Mouse (Mus musculus) erythroid progenitor cell, adult 5-6 weeks (primary cell): ENCODE measurements at regions not wholly inside any gene's neighbourhood (a gene's known extent, or its start where the extent isn't known, plus 50 kb on each side); places are given as distances from the start of the nearest gene placed in this dataset.

Experiments used
- ATAC-seq: replicated peaks from 2 replicates; pipeline ENCODE4 v1.8.0; 2016; ENCODE audit warnings: moderate number of reproducible peaks, mild to moderate bottlenecking, moderate TSS enrichment, inconsistent platforms; ENCODE audit not compliant: poor library complexity, low FRiP score, severe bottlenecking

GRCm38 (mm10) chr14:24731872-24732525 lies 245.1 kb downstream of the Rps24 start:
- no peak for ATAC-seq

- no peak for ATAC-seq
Observed at GRCm38 (mm10) chr14:24733326-24733725, 246.4 kb downstream of the Rps24 start.

GRCm38 (mm10) chr14:24738869-24739268 lies 251.9 kb downstream of the Rps24 start:
- ATAC-seq, result no peak

- no peak for ATAC-seq
Observed at GRCm38 (mm10) chr14:24744451-24744850, 257.5 kb downstream of the Rps24 start.

- no peak for ATAC-seq
Observed at GRCm38 (mm10) chr14:24745730-24746129, 258.8 kb downstream of the Rps24 start.

- ATAC-seq, result no peak
Observed at GRCm38 (mm10) chr14:24747471-24747795, 260.5 kb downstream of the Rps24 start.

GRCm38 (mm10) chr14:24747796-24748496 lies 261.0 kb downstream of the Rps24 start:
- no peak for ATAC-seq

- ATAC-seq, result no peak
Observed at GRCm38 (mm10) chr14:24748497-24748862, 261.6 kb downstream of the Rps24 start.

- ATAC-seq, result no peak
Observed at GRCm38 (mm10) chr14:24749313-24749712, 262.4 kb downstream of the Rps24 start.

- no peak for ATAC-seq
Observed at GRCm38 (mm10) chr14:24751227-24751626, 264.3 kb downstream of the Rps24 start.

- ATAC-seq, result no peak
Observed at GRCm38 (mm10) chr14:24754753-24755152, 267.8 kb downstream of the Rps24 start.

GRCm38 (mm10) chr14:24755426-24756117 lies 268.6 kb downstream of the Rps24 start:
- no peak for ATAC-seq

- no peak for ATAC-seq
Observed at GRCm38 (mm10) chr14:24757302-24757701, 270.4 kb downstream of the Rps24 start.

GRCm38 (mm10) chr14:24757843-24758242 lies 270.9 kb downstream of the Rps24 start:
- no peak for ATAC-seq

GRCm38 (mm10) chr14:24760926-24761325 lies 274.0 kb downstream of the Rps24 start:
- ATAC-seq, result no peak

- ATAC-seq, result no peak
Observed at GRCm38 (mm10) chr14:24762468-24763274, 275.7 kb downstream of the Rps24 start.

GRCm38 (mm10) chr14:24763275-24763812 lies 276.4 kb downstream of the Rps24 start:
- ATAC-seq, result no peak

GRCm38 (mm10) chr14:24763845-24764244 lies 276.9 kb downstream of the Rps24 start:
- ATAC-seq, result no peak

GRCm38 (mm10) chr14:24766260-24766659 lies 279.3 kb downstream of the Rps24 start:
- ATAC-seq, result no peak

GRCm38 (mm10) chr14:24766690-24767089 lies 279.8 kb downstream of the Rps24 start:
- ATAC-seq, result no peak
